Mouse (Mus musculus): Measurements from ENCODE around the gene Tlr2.

Tlr2 gene

GRCm38 (mm10) chr3:83828145-83828611, 13.4 kb downstream of the Tlr2 start:
- DNase-seq (ENCODE audit: low spot score) = no peak

- DNase-seq (ENCODE audit: low spot score) = no peak
Measured at GRCm38 (mm10) chr3:83827684-83828083, 13.9 kb downstream of the Tlr2 start.

- no peak for DNase-seq (ENCODE audit: low spot score)
Measured at GRCm38 (mm10) chr3:83823774-83824173, 17.8 kb downstream of the Tlr2 start.

- DNase-seq (ENCODE audit: low spot score) = no peak
Measured at GRCm38 (mm10) chr3:83816372-83816925, 25.1 kb downstream of the Tlr2 start.

- no peak for DNase-seq (ENCODE audit: low spot score)
Measured at GRCm38 (mm10) chr3:83812863-83813262, 28.7 kb downstream of the Tlr2 start.

GRCm38 (mm10) chr3:83811987-83812386, 29.6 kb downstream of the Tlr2 start:
- no peak for DNase-seq (ENCODE audit: low spot score)

GRCm38 (mm10) chr3:83808483-83808882, 33.1 kb downstream of the Tlr2 start:
- DNase-seq (ENCODE audit: low spot score) = no peak

- no peak for DNase-seq (ENCODE audit: low spot score)
Measured at GRCm38 (mm10) chr3:83801649-83802155, 39.9 kb downstream of the Tlr2 start.

- no peak for DNase-seq (ENCODE audit: low spot score)
Measured at GRCm38 (mm10) chr3:83799486-83799885, 42.1 kb downstream of the Tlr2 start.

GRCm38 (mm10) chr3:83797828-83798227, 43.7 kb downstream of the Tlr2 start:
- DNase-seq (ENCODE audit: low spot score) = peak; percentile 80

- no peak for DNase-seq (ENCODE audit: low spot score)
Measured at GRCm38 (mm10) chr3:83797098-83797497, 44.5 kb downstream of the Tlr2 start.

GRCm38 (mm10) chr3:83791444-83791843, 50.1 kb downstream of the Tlr2 start:
- DNase-seq (ENCODE audit: low spot score) = no peak

- peak; percentile 68 for DNase-seq (ENCODE audit: low spot score)
Measured at GRCm38 (mm10) chr3:83789651-83790451, 51.7 kb downstream of the Tlr2 start.

GRCm38 (mm10) chr3:83787776-83788305, 53.7 kb downstream of the Tlr2 start:
- no peak for DNase-seq (ENCODE audit: low spot score)

GRCm38 (mm10) chr3:83787086-83787485, 54.5 kb downstream of the Tlr2 start:
- DNase-seq (ENCODE audit: low spot score) = no peak

Data from retina, embryonic 14.5 days (tissue).